Mouse (Mus musculus): ENCODE measurements around the gene Slc44a3.

GRCm38 (mm10) chr3:121507678-121508077 is 24.5 kb downstream of the Slc44a3 start:
- TF ChIP-seq CTCF (IDR thresholded peaks at IDR 0.05; ENCODE audit: low read depth) = no peak
- no peak for TF ChIP-seq EP300 (IDR thresholded peaks at IDR 0.05; ENCODE audit: low read depth)
